Mouse (Mus musculus): Measurements from ENCODE around the gene Ogn. TPM values are rescaled to one million over a fixed set of nuclear protein-coding genes. Genes with fewer than 3 reads are reported as not detected.

Ogn gene
- total RNA-seq, 2 experiments from 2014 or later: 75.4 to 78.8 TPM

DNA sequence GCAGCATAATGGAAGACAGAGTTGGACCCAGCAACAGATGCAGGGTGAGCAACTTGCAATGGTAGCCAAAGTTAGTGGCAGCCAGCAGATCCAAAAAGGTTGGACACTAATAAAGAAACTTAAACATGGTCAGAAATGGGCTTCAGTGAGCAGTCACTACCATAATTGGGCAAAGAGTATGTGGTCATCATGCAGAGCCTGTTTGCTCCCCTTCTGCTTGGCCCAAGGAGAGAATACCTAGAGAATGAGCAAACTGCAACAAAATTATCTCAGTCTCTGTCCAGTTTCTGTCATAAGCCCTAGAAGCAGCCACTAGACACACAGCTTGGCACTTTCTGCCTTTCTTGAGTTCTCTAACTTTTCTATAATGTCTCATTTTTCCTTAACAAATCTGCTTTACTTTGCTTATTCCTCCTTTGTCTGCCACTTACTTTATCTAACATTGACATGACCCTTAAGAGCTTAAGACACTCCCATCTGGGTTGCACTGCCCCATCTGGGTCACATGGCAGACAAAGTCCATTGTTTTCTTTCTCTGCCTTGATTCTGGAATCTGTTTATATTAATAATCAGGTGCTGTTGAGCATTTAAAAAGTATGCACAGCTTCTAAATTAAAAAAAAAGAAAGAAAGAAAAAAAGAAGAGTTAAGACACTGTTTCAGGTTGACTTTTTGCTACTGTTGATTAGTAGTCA, 36.0 kb downstream of the Ogn start:
- intact Hi-C loops (cut with DNase I): loop anchor here (2.0 kb wide), 1 partner anchor 85 kb away; no protein-coding TSS in a partner anchor
- peak; percentile 18 to 24 for DNase-seq

DNA sequence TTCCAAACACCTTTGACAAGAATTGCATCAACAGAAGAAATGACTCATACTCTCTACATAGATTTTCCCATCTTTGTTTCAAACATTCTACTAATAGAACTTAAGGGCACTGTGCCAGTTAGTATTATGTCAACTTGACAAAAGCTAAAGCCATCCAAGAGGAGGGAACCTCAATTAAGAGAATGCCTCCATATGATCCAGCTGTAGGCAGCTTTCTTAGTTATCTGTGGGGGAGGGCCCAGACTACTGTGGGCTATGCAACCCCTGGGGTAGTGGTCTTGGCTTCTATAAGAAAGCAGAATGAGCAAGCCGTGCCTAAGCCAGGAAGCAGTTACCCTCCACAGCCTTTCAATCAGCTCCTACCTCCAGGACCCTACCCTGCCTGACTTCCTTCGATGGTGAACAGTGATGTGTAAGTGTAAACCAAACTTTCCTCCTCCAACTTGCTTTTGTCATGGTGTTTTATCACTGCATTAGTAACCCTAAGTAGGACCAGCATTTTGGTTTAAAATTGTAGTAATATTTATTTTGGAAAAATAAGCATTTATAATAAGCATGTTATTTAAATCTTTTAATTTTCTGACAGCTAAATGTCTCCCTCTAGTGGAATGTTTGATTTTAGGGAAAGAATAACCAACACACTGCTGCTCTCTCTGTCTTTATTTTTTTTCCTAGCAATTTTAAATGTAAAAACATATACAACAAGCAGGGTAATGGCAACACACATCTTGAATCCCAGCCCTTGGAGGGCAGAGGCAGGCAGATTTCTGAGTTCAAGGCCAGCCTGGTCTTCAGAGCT, 37.1 kb downstream of the Ogn start:
- DNase-seq: peak; percentile 34 to 46
- intact Hi-C loops (cut with DNase I): loop anchor here (1.0 to 5.0 kb wide), 3 partner anchors 86 to 263 kb away; no protein-coding TSS in a partner anchor

DNA sequence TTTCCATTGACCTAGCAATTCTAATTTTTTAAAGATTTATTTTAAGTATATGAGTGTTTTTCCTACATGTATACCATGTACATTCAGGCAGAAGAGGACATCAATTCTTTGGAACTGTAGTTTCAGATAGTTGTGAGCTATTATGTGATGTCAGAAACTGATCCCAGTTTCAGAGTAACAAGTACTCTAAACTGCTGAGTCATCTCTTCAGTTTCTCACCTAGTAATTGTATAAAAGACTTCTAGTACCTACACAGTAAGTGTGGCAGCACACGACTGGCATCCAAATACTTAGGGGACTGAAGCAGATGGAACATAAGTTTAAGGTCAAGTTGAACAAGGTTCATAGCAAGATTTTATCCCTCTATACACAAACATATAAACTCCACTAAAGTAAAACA, 38.2 kb downstream of the Ogn start:
- DNase-seq: no peak
- intact Hi-C loops (cut with DNase I): loop anchor here (5.0 kb wide), 1 partner anchor 264 kb away; no protein-coding TSS in a partner anchor

DNA sequence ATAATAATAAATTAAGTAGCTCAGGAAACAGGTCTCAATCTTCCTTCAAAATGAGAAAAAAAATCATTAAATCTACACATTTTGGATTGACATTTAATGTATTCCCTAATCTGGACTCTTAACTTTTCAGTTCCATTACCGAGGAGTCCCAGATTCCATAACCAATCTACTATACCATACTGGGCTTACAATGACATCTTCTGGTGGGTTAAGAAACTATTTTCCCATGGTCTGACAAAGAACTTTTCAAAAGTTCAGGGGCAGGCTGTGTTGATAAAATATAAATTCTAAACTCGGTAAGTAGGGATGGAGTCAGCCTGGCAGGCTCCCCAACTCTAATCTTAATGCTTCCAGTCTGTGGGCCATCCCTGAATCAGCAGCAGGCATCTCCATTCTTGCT, 43.3 kb downstream of the Ogn start:
- intact Hi-C loops (cut with DNase I): loop anchor here (5.0 kb wide), 1 partner anchor 314 kb away; no protein-coding TSS in a partner anchor
- no peak for DNase-seq

DNA sequence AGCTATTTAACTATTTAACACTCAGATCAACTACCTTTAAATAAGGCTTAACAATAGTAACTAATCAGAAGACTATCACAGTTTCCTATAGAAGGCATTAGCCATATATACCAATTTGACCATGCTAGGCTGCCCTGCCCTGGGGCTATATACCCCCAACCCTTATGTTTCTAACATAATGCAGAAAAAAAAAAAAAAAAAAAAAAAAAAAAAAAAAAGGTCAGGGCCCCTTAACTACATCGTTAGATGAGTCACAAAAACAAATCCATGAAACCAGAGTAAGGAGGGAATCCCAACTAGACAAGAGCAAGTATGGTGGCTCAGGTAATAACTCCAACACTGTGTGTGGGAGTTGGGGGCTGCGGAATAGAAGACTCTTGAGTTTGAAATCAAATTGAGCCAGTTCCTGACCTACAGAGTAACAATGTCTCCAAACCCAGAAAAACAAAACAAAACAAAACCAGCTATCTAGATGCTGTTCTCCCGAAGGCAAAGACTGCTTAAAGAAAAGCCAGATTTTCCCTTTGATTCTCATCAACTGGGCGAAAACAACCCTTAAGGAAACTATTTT, 44.0 kb downstream of the Ogn start:
- intact Hi-C loops (cut with DNase I): loop anchor here (5.0 kb wide), 1 partner anchor 315 kb away; no protein-coding TSS in a partner anchor
- no peak for DNase-seq

DNA sequence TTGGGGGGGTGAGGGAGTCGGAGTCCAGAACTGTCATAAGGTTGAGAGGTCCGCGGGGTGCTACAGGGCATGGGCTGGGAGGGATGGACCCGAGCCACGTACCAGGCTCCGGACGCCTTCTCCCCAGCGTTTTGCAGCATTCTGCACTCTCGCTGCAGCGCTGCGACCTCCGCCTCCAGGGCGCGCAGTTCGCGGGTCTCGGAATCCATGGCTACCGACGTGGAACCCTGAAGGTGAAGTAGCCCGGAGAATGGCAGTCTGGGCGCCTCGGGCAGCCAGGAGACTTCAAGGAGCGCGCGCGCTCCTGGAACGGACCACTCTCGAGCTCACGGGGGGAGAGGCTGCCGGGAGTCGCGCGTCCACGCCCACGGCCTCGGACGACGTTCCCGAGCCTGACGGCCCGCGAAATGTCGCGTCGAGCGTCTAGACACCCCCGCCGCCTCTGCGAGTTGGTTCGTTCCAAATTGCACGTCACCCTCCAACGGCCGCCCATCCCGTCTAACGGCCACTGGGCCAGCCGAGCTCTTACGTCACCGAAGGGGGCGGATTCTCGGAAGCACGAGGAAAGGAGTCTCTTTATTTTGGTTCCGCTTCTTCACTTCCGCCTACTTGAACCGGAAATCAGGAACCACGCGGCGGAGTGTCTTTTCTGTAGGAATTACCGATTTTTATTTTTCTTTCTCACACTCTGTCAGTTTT, 44.8 kb downstream of the Ogn start, which contains the start of the genes Cenpp and Nol8:
Cenpp (minus strand) TSS at position 305 of the 699 bp plus-strand sequence.
Nol8 (plus strand) TSS at position 598 of the 699 bp plus-strand sequence.
- intact Hi-C loops (cut with DNase I): loop anchor here (5.0 kb wide), 1 partner anchor 315 kb away; no protein-coding TSS in a partner anchor
- peak; percentile 100 for DNase-seq

DNA sequence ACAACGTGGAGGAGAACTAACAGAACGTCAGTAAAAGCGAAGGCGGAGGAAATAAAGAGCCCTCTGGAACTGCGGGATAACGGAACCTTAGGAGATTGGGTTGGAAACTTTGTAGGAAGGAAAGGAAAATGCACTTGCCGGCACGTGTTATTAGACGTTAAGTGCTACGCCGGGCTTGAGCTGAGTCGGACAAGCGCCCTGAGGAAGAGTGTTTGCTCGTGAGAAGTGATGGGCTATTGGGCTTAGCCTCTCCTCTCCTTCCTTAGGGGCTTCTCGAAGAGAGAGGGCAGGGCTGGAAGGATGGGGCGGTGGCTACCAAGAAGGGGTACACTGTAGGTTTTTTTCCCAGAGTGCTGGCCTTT, 45.3 kb downstream of the Ogn start:
- DNase-seq: no peak
- intact Hi-C loops (cut with DNase I): loop anchor here (5.0 kb wide), 1 partner anchor 316 kb away; no protein-coding TSS in a partner anchor

Other genes with a start within 250 kb of the Ogn start
- gene Ippk, start 186.8 kb upstream of the Ogn start, total RNA-seq (2021): 1 to 10 TPM; 8.3 to 9.1 TPM
- 1 to 10 TPM; 1.6 TPM for gene Tes3-ps, start 114.7 kb upstream of the Ogn start, total RNA-seq (2021)
- 10 to 100 TPM; 20.1 to 20.6 TPM for gene Ecm2, start 103.2 kb upstream of the Ogn start, total RNA-seq (2021)
- 100 to 1,000 TPM in 1 of 2 experiments, 10 to 100 TPM in 1; 89.0 to 113 TPM for gene Aspn, start 63.6 kb upstream of the Ogn start, total RNA-seq (2021)
- gene Omd, start 25.6 kb upstream of the Ogn start, total RNA-seq (2021): 1 to 10 TPM; 1.1 to 1.4 TPM
- gene Cenpp, start 44.7 kb downstream of the Ogn start, total RNA-seq (2021): 1 to 10 TPM; 5.9 to 6.9 TPM
- gene Nol8, start 45.0 kb downstream of the Ogn start, total RNA-seq (2021): 10 to 100 TPM; 13.2 to 17.7 TPM
- 10 to 100 TPM; 60.2 to 66.8 TPM for gene Iars, start 74.1 kb downstream of the Ogn start, total RNA-seq (2021)
- gene Gm30302, start 191.0 kb downstream of the Ogn start, total RNA-seq (2021): under 1 TPM; 0.43 to 0.89 TPM